In the genomic region with DNA sequence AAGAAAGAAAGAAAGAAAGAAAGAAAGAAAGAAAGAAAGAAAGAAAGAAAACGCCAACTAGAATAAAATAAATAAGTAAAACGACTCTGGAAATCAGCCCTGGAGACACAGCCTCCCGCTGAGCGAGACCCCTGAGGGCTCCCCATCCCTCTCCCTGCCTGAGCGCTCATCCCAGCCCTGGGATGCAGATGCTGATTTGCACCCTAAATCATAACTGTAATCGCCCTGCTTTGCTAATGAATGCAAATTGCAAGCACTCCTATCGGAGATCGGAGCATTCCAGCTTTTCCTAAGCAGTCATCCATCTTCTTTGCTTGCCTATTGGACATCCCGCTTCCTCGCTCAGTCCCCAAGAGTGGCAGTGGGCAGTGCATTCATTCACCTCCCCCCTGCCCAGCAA, we compare ENCODE assay signal across 30 mouse cellular contexts.
DNase-seq lines count a peak whose midpoint lies in the region; ATAC-seq and TF ChIP-seq lines count a peak whose summit lies in the region.
"Had no signal": no experiment of that assay in that cellular context is flagged by ENCODE, and none has a peak within 500 bp of the region (broad histone marks: within the 10 kb centered on the region; RNA-seq: fewer than 3 reads in every experiment).

No protein-coding gene starts in this region.

- no peak for TF ChIP-seq CTCF in forebrain, postnatal 0 days (IDR thresholded peaks at IDR 0.05; ENCODE audit: low read depth)

- H3K4me3 ChIP-seq in forebrain, embryonic 13.5 days = no peak overlapping the region
- no peak overlapping the region for H3K4me3 ChIP-seq in forebrain, postnatal 0 days (ENCODE audit: low read depth, low read length)
- H3K4me3 ChIP-seq in hindbrain, embryonic 15.5 days = no peak overlapping the region
- no peak overlapping the region for H3K4me3 ChIP-seq in hindbrain, embryonic 14.5 days (replicated peaks; ENCODE audit: low read length)
- H3K4me3 ChIP-seq in neural tube, embryonic 12.5 days = no peak overlapping the region
- H3K4me3 ChIP-seq in neural tube, embryonic 15.5 days (replicated peaks) = no peak overlapping the region
- H3K4me3 ChIP-seq: embryonic facial prominence, embryonic 10.5 days; embryonic facial prominence, embryonic 13.5 days; erythroblast, embryonic 14.5 days; forebrain, embryonic 15.5 days; gastrocnemius, adult 2 months; heart, embryonic 12.5 days; heart, embryonic 15.5 days; intestine, embryonic 15.5 days had no signal

- peaks cover 42% of the 10 kb centered on the region for H3K4me1 ChIP-seq in forebrain, embryonic 13.5 days
- H3K4me1 ChIP-seq in forebrain, postnatal 0 days (ENCODE audit: insufficient read depth) = no peaks in the 10 kb centered on the region
- H3K4me1 ChIP-seq in hindbrain, embryonic 15.5 days (replicated peaks) = peaks cover 23% of the 10 kb centered on the region
- H3K4me1 ChIP-seq in hindbrain, embryonic 14.5 days (replicated peaks; ENCODE audit: control insufficient read depth, insufficient read depth, low read length) = peaks cover 11% of the 10 kb centered on the region; the same call in 1 of the 2 replicates
- H3K4me1 ChIP-seq in neural tube, embryonic 12.5 days = peaks cover 25% of the 10 kb centered on the region
- H3K4me1 ChIP-seq in neural tube, embryonic 15.5 days = peaks cover 28% of the 10 kb centered on the region
- H3K4me1 ChIP-seq: embryonic facial prominence, embryonic 13.5 days; heart, embryonic 12.5 days; heart, embryonic 15.5 days; intestine, embryonic 15.5 days had no signal

- no peaks in the 10 kb centered on the region for H3K9me3 ChIP-seq in forebrain, embryonic 13.5 days (replicated peaks)
- no peaks in the 10 kb centered on the region for H3K9me3 ChIP-seq in forebrain, postnatal 0 days (ENCODE audit: low read length)
- no peaks in the 10 kb centered on the region for H3K9me3 ChIP-seq in hindbrain, embryonic 15.5 days
- no peaks in the 10 kb centered on the region for H3K9me3 ChIP-seq in hindbrain, embryonic 14.5 days (ENCODE audit: control insufficient read depth, low read length)
- no peaks in the 10 kb centered on the region for H3K9me3 ChIP-seq in neural tube, embryonic 12.5 days
- H3K9me3 ChIP-seq in neural tube, embryonic 15.5 days (replicated peaks) = no peaks in the 10 kb centered on the region
- H3K9me3 ChIP-seq: embryonic facial prominence, embryonic 10.5 days; embryonic facial prominence, embryonic 13.5 days; forebrain, embryonic 15.5 days; heart, embryonic 12.5 days; heart, embryonic 15.5 days; intestine, embryonic 15.5 days had no signal

- 41% methylated on average over 10 of the region's 10 CpGs for WGBS in forebrain, embryonic 13.5 days
- WGBS in forebrain, postnatal 0 days = 36% methylated on average over 10 of the region's 10 CpGs
- WGBS in hindbrain, embryonic 15.5 days = 22% methylated on average over 10 of the region's 10 CpGs
- WGBS in hindbrain, embryonic 14.5 days = 11% methylated on average over 10 of the region's 10 CpGs
- 21% methylated on average over 10 of the region's 10 CpGs for WGBS in neural tube, embryonic 12.5 days
- WGBS in neural tube, embryonic 15.5 days = 13% methylated on average over 10 of the region's 10 CpGs

- ATAC-seq in forebrain, embryonic 13.5 days = no peak
- ATAC-seq in forebrain, postnatal 0 days = no peak
- no peak for ATAC-seq in hindbrain, embryonic 15.5 days (ENCODE audit: low FRiP score, low read depth)
- ATAC-seq in hindbrain, embryonic 14.5 days (ENCODE audit: low FRiP score) = no peak
- no peak for ATAC-seq in neural tube, embryonic 12.5 days (ENCODE audit: low FRiP score, low read depth)
- ATAC-seq in neural tube, embryonic 15.5 days (ENCODE audit: low FRiP score) = 0 out of 2 replicates have a peak, but pooled peaks have one; percentile 24
- ATAC-seq: forebrain, embryonic 15.5 days; intestine, embryonic 15.5 days; Patski had no signal

- H3K27ac ChIP-seq in forebrain, embryonic 13.5 days = peak overlapping the region; percentile 35; the same call in 1 of the 2 replicates
- H3K27ac ChIP-seq in forebrain, postnatal 0 days (ENCODE audit: low read depth, low read length) = no peak overlapping the region
- H3K27ac ChIP-seq in hindbrain, embryonic 15.5 days (replicated peaks) = no peak overlapping the region; the same call in 1 of the 2 replicates
- no peak overlapping the region for H3K27ac ChIP-seq in hindbrain, embryonic 14.5 days
- H3K27ac ChIP-seq in neural tube, embryonic 12.5 days = no peak overlapping the region
- no peak overlapping the region for H3K27ac ChIP-seq in neural tube, embryonic 15.5 days (replicated peaks)
- H3K27ac ChIP-seq: embryonic facial prominence, embryonic 10.5 days; embryonic facial prominence, embryonic 13.5 days; forebrain, embryonic 15.5 days; gastrocnemius, adult 2 months; heart, embryonic 15.5 days; intestine, embryonic 15.5 days had no signal

- no peak for DNase-seq in forebrain, postnatal 0 days
- DNase-seq in hindbrain, embryonic 14.5 days (ENCODE audit: low spot score) = no peak
- DNase-seq in neural tube, embryonic 10.5 days (ENCODE audit: extremely low spot score, low spot score) = no peak
- no peak for DNase-seq in frontal cortex, postnatal 10 days (ENCODE audit: low spot score in 2 of 2)
- DNase-seq: adrenal gland, postnatal 10 days; B cell, adult 2 months; cerebellum, adult 11-12 months; cerebellum, adult 8-10 months; cerebellum, postnatal 10 days; cerebellum, postnatal 36 days; embryo, embryonic 11 days; gastrocnemius, adult 2 months; gastrocnemius, postnatal 14 days; heart, adult 18-20 months; heart, postnatal 10 days; heart, postnatal 36 days; kidney, adult 11 months had no signal

- no peaks in the 10 kb centered on the region for H3K36me3 ChIP-seq in forebrain, embryonic 13.5 days (ENCODE audit: poor library complexity, severe bottlenecking)
- no peaks in the 10 kb centered on the region for H3K36me3 ChIP-seq in forebrain, postnatal 0 days (ENCODE audit: insufficient read depth)
- no peaks in the 10 kb centered on the region for H3K36me3 ChIP-seq in hindbrain, embryonic 15.5 days
- no peaks in the 10 kb centered on the region for H3K36me3 ChIP-seq in hindbrain, embryonic 14.5 days (replicated peaks; ENCODE audit: control insufficient read depth, insufficient read depth)
- H3K36me3 ChIP-seq in neural tube, embryonic 12.5 days = no peaks in the 10 kb centered on the region
- no peaks in the 10 kb centered on the region for H3K36me3 ChIP-seq in neural tube, embryonic 15.5 days
- H3K36me3 ChIP-seq: embryonic facial prominence, embryonic 10.5 days; embryonic facial prominence, embryonic 13.5 days; forebrain, embryonic 15.5 days; G1E; heart, embryonic 12.5 days; heart, embryonic 15.5 days; intestine, embryonic 15.5 days had no signal

- H3K27me3 ChIP-seq in forebrain, embryonic 13.5 days = peaks cover 15% of the 10 kb centered on the region
- H3K27me3 ChIP-seq in forebrain, postnatal 0 days (ENCODE audit: insufficient read depth, low read length) = no peaks in the 10 kb centered on the region; the same call in 1 of the 2 replicates
- 0 out of 2 replicates have a peak, but pooled peaks cover 6% of the 10 kb centered on the region for H3K27me3 ChIP-seq in hindbrain, embryonic 15.5 days
- no peaks in the 10 kb centered on the region for H3K27me3 ChIP-seq in hindbrain, embryonic 14.5 days (ENCODE audit: control insufficient read depth, insufficient read depth, low read length)
- no peaks in the 10 kb centered on the region for H3K27me3 ChIP-seq in neural tube, embryonic 12.5 days (replicated peaks)
- no peaks in the 10 kb centered on the region; the same call in 1 of the 2 replicates for H3K27me3 ChIP-seq in neural tube, embryonic 15.5 days (replicated peaks)
- H3K27me3 ChIP-seq: heart, embryonic 15.5 days; intestine, embryonic 15.5 days; Patski had no signal

- H3K4me2 ChIP-seq in forebrain, embryonic 13.5 days = peak overlapping the region; percentile 22; the same call in 1 of the 2 replicates
- H3K4me2 ChIP-seq in forebrain, postnatal 0 days (ENCODE audit: low read depth) = no peak overlapping the region
- peak overlapping the region; percentile 27; the same call in 1 of the 2 replicates for H3K4me2 ChIP-seq in hindbrain, embryonic 15.5 days
- no peak overlapping the region for H3K4me2 ChIP-seq in hindbrain, embryonic 14.5 days (replicated peaks)
- peak overlapping the region; percentile 14; the same call in 1 of the 2 replicates for H3K4me2 ChIP-seq in neural tube, embryonic 12.5 days (replicated peaks)
- peak overlapping the region; percentile 13; the same call in 1 of the 2 replicates for H3K4me2 ChIP-seq in neural tube, embryonic 15.5 days
- H3K4me2 ChIP-seq: embryonic facial prominence, embryonic 13.5 days; forebrain, embryonic 15.5 days; heart, embryonic 12.5 days; heart, embryonic 15.5 days; intestine, embryonic 15.5 days had no signal

- no peak overlapping the region; the same call in 1 of the 2 replicates for H3K9ac ChIP-seq in forebrain, embryonic 13.5 days
- H3K9ac ChIP-seq in forebrain, postnatal 0 days = no peak overlapping the region
- no peak overlapping the region for H3K9ac ChIP-seq in hindbrain, embryonic 15.5 days
- no peak overlapping the region for H3K9ac ChIP-seq in hindbrain, embryonic 14.5 days
- H3K9ac ChIP-seq in neural tube, embryonic 12.5 days = no peak overlapping the region
- H3K9ac ChIP-seq in neural tube, embryonic 15.5 days (replicated peaks) = no peak overlapping the region
- H3K9ac ChIP-seq: embryonic facial prominence, embryonic 13.5 days; forebrain, embryonic 15.5 days; heart, embryonic 12.5 days; heart, embryonic 15.5 days; intestine, embryonic 15.5 days had no signal

Comparison
In these comparisons a context has a peak if more than half of its experiments do, and no peak if none do; other contexts are left out.
1. H3K4me2 ChIP-seq: peak in forebrain, embryonic 13.5 days (single experiment), hindbrain, embryonic 15.5 days (single experiment), neural tube, embryonic 12.5 days (single experiment) and neural tube, embryonic 15.5 days (single experiment); none in forebrain, postnatal 0 days (single experiment) and hindbrain, embryonic 14.5 days (single experiment).